Mouse (Mus musculus): Measurements from ENCODE around the gene Oosp3. TPM values are rescaled to one million over a fixed set of nuclear protein-coding genes. Genes with fewer than 3 reads are reported as not detected.

The Oosp3 gene
- polyA plus RNA-seq (2017; shearing (Covaris generic)): under 1 TPM; 0.41 to 0.78 TPM

DNA sequence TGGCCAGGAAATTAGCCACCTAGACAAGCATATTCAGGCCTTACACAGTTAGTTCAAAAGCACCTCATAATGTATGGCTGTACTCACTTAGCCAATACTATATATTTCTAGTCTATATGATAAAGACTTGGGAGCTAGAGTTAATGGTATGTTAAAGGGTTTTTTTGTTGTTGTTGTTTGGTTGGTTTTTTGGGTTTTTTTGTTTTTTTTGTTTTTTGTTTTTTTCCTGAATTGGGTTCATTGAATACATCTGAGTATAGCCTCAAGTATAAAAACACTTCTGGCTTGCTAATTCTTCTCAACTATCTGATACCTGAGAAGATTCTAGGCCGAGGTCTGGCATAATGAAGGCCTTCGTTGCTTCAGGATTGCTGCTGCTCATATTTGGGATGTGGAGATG lies at the start of gene Oosp3:
Gene Oosp3 (plus strand): TSS at position 301 of the 400 bp plus-strand sequence.

DNA sequence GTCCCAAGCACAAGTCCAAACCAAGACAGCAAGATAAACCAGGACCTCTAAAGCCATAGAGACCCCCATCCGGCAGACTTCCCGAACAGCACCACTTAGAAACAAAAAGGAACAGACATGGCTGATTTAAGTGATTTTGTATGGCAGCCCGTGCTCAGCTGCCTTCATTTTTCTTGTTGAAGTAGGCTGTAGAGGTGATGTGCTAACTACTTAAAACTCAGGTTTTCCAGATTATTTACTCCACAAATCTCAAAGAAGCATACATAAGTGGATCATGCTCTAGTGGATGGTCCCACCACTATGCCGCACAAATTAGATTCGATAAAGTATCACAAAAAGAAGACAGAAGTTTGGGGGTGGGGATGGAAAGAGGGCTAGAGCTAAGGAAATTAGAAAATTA lies 36.4 kb upstream of the Oosp3 start, which contains the start of gene Oosp2:
Gene Oosp2 (minus strand): TSS at position 101 of the 400 bp plus-strand sequence.

DNA sequence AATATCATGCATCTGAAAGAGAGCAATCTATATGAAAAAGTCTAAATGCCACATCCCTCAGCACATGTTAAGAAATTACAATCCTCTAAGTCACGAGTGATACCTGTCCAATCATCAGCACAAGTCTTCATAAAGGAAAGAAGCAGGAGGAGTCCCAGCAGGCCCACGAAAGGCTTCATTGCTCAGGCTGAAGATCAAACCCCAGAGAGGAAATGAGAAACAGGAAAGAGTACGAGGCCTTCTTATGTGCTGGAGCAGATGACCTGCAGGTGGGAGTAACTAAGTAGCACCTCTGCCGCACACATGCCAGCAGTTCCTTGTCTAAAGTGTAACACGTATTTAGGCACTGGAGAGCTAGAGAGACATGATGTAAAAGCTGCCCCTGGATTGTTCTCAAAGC lies 6.0 kb upstream of the Oosp3 start, which contains the start of gene Oosp1:
Gene Oosp1 (minus strand): TSS at position 312 of the 400 bp plus-strand sequence.

DNA sequence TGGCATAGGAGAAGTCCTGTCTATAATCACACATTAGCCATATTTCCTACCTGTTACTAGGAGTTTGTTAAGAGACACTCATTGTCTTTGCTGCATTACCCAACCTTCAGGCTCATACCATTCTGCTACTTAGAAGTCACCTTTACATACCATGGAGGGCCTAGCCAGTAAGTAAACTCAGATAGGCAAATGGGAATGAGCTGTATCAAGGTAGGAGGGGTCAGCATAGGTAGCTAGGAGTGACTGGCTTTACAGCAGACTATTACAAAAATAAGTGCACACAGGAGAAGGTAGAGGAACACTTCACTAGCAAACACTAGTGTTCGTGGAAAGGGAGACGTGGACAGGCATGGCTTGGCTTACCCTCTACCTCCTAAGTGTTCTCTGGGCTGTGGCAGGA lies 50.4 kb downstream of the Oosp3 start, which contains the start of gene Gif:
Gene Gif (plus strand): TSS at position 257 of the 400 bp plus-strand sequence.

Other genes with a start within 250 kb of the Oosp3 start
- gene Ms4a6c, start 227.7 kb upstream of the Oosp3 start, polyA plus RNA-seq (2017; shearing (Covaris generic)): 10 to 100 TPM; 12.9 to 14.6 TPM
- 100 to 1,000 TPM; 228 to 249 TPM for gene Gm8369, start 211.1 kb upstream of the Oosp3 start, polyA plus RNA-seq (2017; shearing (Covaris generic))
- gene Ms4a6b, start 180.5 kb upstream of the Oosp3 start, polyA plus RNA-seq (2017; shearing (Covaris generic)): 100 to 1,000 TPM; 810 to 848 TPM
- 1 to 10 TPM; 3.2 to 3.4 TPM for gene Ms4a4d, start 160.3 kb upstream of the Oosp3 start, polyA plus RNA-seq (2017; shearing (Covaris generic))
- 10 to 100 TPM in 1 of 2 experiments, 1 to 10 TPM in 1; 9.6 to 13.4 TPM for gene Ms4a6d, start 92.2 kb upstream of the Oosp3 start, polyA plus RNA-seq (2017; shearing (Covaris generic))
- gene Ms4a2, start 73.3 kb upstream of the Oosp3 start, polyA plus RNA-seq (2017; shearing (Covaris generic)): under 1 TPM; 0.31 to 0.35 TPM
- gene Ms4a3, start 56.2 kb upstream of the Oosp3 start, polyA plus RNA-seq (2017; shearing (Covaris generic)): under 1 TPM in 1 of 2 experiments, not detected in 1; 0.77 TPM
- not detected for gene Oosp2, start 36.5 kb upstream of the Oosp3 start, polyA plus RNA-seq (2017; shearing (Covaris generic))
- under 1 TPM in 1 of 2 experiments, not detected in 1; 0.55 TPM for gene Oosp1, start 5.9 kb upstream of the Oosp3 start, polyA plus RNA-seq (2017; shearing (Covaris generic))
- gene Gif, start 50.5 kb downstream of the Oosp3 start, polyA plus RNA-seq (2017; shearing (Covaris generic)): under 1 TPM in 1 of 2 experiments, not detected in 1; 0.18 TPM
- gene Mrpl16, start 73.3 kb downstream of the Oosp3 start, polyA plus RNA-seq (2017; shearing (Covaris generic)): 10 to 100 TPM; 38.2 to 43.8 TPM
- gene Stx3, start 122.3 kb downstream of the Oosp3 start, polyA plus RNA-seq (2017; shearing (Covaris generic)): 1 to 10 TPM; 2.9 to 4.5 TPM
- under 1 TPM in 1 of 2 experiments, not detected in 1; 0.10 TPM for gene Olfr1417, start 142.2 kb downstream of the Oosp3 start, polyA plus RNA-seq (2017; shearing (Covaris generic))
- gene Olfr1418, start 164.0 kb downstream of the Oosp3 start, polyA plus RNA-seq (2017; shearing (Covaris generic)): under 1 TPM in 1 of 2 experiments, not detected in 1; 0.22 TPM
- gene Olfr1419, start 178.1 kb downstream of the Oosp3 start, polyA plus RNA-seq (2017; shearing (Covaris generic)): not detected
- 1 to 10 TPM in 1 of 2 experiments, under 1 TPM in 1; 0.30 to 1.8 TPM for gene Olfr1420, start 189.5 kb downstream of the Oosp3 start, polyA plus RNA-seq (2017; shearing (Covaris generic))
- 10 to 100 TPM; 21.5 to 22.6 TPM for gene Patl1, start 215.3 kb downstream of the Oosp3 start, polyA plus RNA-seq (2017; shearing (Covaris generic))